Mouse (Mus musculus) testis, adult 2 months (tissue): Measurements from ENCODE around the gene Gfy.

Experiments used
- CTCF ChIP-seq: fragments of 200-500 bp; IDR thresholded peaks from 2 replicates; pipeline ENCODE4 v1.5.1; 2012; ENCODE audit warnings: low read depth, mild to moderate bottlenecking, inconsistent platforms, low read length, moderate library complexity; ENCODE audit not compliant: control insufficient read depth, insufficient read depth, insufficient replicate concordance
- POLR2A ChIP-seq: fragments of 200-500 bp; IDR thresholded peaks from 2 replicates; pipeline ENCODE4 v1.6.1; 2012; ENCODE audit warnings: low read depth, mild to moderate bottlenecking, inconsistent platforms, low read length, moderate library complexity; ENCODE audit not compliant: control insufficient read depth

GRCm38 (mm10) chr7:45172974-45173373 is 6.4 kb downstream of the Gfy start:
- TF ChIP-seq CTCF, result peak; percentile 45; the same call in 1 of the 2 replicates
- TF ChIP-seq POLR2A, result no peak
